Mouse (Mus musculus) C2C12 (cell line): ENCODE data around the gene Rfc5. TPM values are rescaled to one million over a fixed set of nuclear protein-coding genes. Genes with fewer than 3 reads are reported as not detected.

Source experiments
- H3K27me3 ChIP-seq: one replicate; pipeline ENCODE4 v1.6.1; 2011; ENCODE audit not compliant: control insufficient read depth, insufficient read depth, insufficient read length
- H3K36me3 ChIP-seq: one replicate; pipeline ENCODE4 v1.6.1; 2011; ENCODE audit not compliant: control insufficient read depth, insufficient read depth
- H3K4me3 ChIP-seq: one replicate; pipeline ENCODE4 v1.5.1; 2011; ENCODE audit warnings: mild to moderate bottlenecking, control low read depth; ENCODE audit not compliant: poor library complexity, insufficient read depth, severe bottlenecking
- H3K79me2 ChIP-seq: one replicate; pipeline ENCODE4 v1.6.1; 2011; ENCODE audit not compliant: control insufficient read depth, insufficient read depth
- H3K79me3 ChIP-seq: one replicate; pipeline ENCODE4 v1.6.1; 2011; ENCODE audit warnings: low read depth, control low read depth
- H3ac ChIP-seq: one replicate; pipeline ENCODE3; 2011; ENCODE audit warnings: low read depth; ENCODE audit not compliant: control insufficient read depth, insufficient read length
- CEBPB ChIP-seq: IDR thresholded peaks from one replicate; pipeline ENCODE4 v1.6.1; 2011; ENCODE audit warnings: low read depth, mild to moderate bottlenecking, control low read depth, moderate library complexity
- CTCF ChIP-seq: IDR thresholded peaks from one replicate; pipeline ENCODE4 v1.5.1; 2011; ENCODE audit not compliant: control insufficient read depth, insufficient read depth, insufficient read length
- FOSL1 ChIP-seq: IDR thresholded peaks from one replicate; pipeline ENCODE4 v1.8.0; 2011; ENCODE audit warnings: mild to moderate bottlenecking, low read length; ENCODE audit not compliant: poor library complexity, insufficient read depth, severe bottlenecking
- MAX ChIP-seq: IDR thresholded peaks from one replicate; pipeline ENCODE4 v1.6.1; 2011; ENCODE audit warnings: mild to moderate bottlenecking, control low read depth
- MYOD1 ChIP-seq: IDR thresholded peaks from one replicate; pipeline ENCODE4 v1.6.1; 2011; ENCODE audit warnings: low read depth; ENCODE audit not compliant: control insufficient read depth, insufficient read length
- MYOG ChIP-seq: IDR thresholded peaks from one replicate; pipeline ENCODE4 v1.6.1; 2011; ENCODE audit not compliant: control insufficient read depth, insufficient read length; ENCODE audit errors: extremely low read depth
- USF1 ChIP-seq: IDR thresholded peaks from one replicate; pipeline ENCODE4 v1.6.1; 2011; ENCODE audit warnings: low read depth, mild to moderate bottlenecking, control low read depth, moderate library complexity
- polyA plus RNA-seq: library from polyadenylated mRNA; unstranded; fragments of >200 nt; fragmentation: generic; extraction: Trizol; gene quantifications from one replicate; pipeline ENCODE4 v1.2.1, GENCODE M21; 2012; ENCODE audit warnings: missing spikeins

Rfc5 gene
- polyA plus RNA-seq, 1 experiment, result 54.8 TPM

GRCm38 (mm10) chr5:117370592-117370991 is 18.3 kb downstream of the Rfc5 start:
- Histone ChIP-seq H3K79me3 (peaks cover 24% of the 10 kb centered on the region), H3K4me3 (no peak overlapping the region), H3K36me3 (peaks cover 72% of the 10 kb centered on the region), H3K79me2 (peaks cover 45% of the 10 kb centered on the region), H3K27me3 (no peaks in the 10 kb centered on the region), H3ac (no peak overlapping the region)
- TF ChIP-seq CEBPB (no peak), CTCF (no peak), FOSL1 (no peak), MAX (no peak), USF1 (no peak), MYOG (no peak), MYOD1 (no peak)

GRCm38 (mm10) chr5:117367206-117367605 is 21.6 kb downstream of the Rfc5 start:
- no peak overlapping the region for H3K4me3 ChIP-seq
- TF ChIP-seq USF1 (no peak), MYOG (no peak), FOSL1 (no peak), MYOD1 (no peak), CTCF (no peak), MAX (no peak), CEBPB (no peak)
- H3K79me2 ChIP-seq, result peaks cover 73% of the 10 kb centered on the region
- H3K27me3 ChIP-seq, result no peaks in the 10 kb centered on the region
- peaks cover 72% of the 10 kb centered on the region for H3K36me3 ChIP-seq
- peaks cover 45% of the 10 kb centered on the region for H3K79me3 ChIP-seq
- no peak overlapping the region for H3ac ChIP-seq

GRCm38 (mm10) chr5:117365904-117366561 is 22.8 kb downstream of the Rfc5 start:
- peaks cover 61% of the 10 kb centered on the region for H3K36me3 ChIP-seq
- peaks cover 85% of the 10 kb centered on the region for H3K79me2 ChIP-seq
- H3K79me3 ChIP-seq, result peaks cover 56% of the 10 kb centered on the region
- no peak overlapping the region for H3K4me3 ChIP-seq
- H3ac ChIP-seq, result no peak overlapping the region
- no peak for TF ChIP-seq CEBPB
- H3K27me3 ChIP-seq, result no peaks in the 10 kb centered on the region

GRCm38 (mm10) chr5:117364821-117365220 is 24.0 kb downstream of the Rfc5 start:
- H3ac ChIP-seq, result no peak overlapping the region
- H3K4me3 ChIP-seq, result no peak overlapping the region
- peaks cover 53% of the 10 kb centered on the region for H3K36me3 ChIP-seq
- H3K27me3 ChIP-seq, result no peaks in the 10 kb centered on the region
- peaks cover 94% of the 10 kb centered on the region for H3K79me2 ChIP-seq
- peaks cover 62% of the 10 kb centered on the region for H3K79me3 ChIP-seq
- TF ChIP-seq MAX (no peak), CTCF (no peak), MYOD1 (no peak), FOSL1 (no peak), MYOG (no peak), CEBPB (no peak), USF1 (no peak)

- no peak overlapping the region for H3ac ChIP-seq
- peaks cover 66% of the 10 kb centered on the region for H3K79me3 ChIP-seq
- H3K36me3 ChIP-seq, result peaks cover 39% of the 10 kb centered on the region
- peaks cover 89% of the 10 kb centered on the region for H3K79me2 ChIP-seq
- no peak overlapping the region for H3K4me3 ChIP-seq
- H3K27me3 ChIP-seq, result no peaks in the 10 kb centered on the region
- TF ChIP-seq CEBPB (no peak), FOSL1 (peak; percentile 94), CTCF (no peak), USF1 (no peak), MYOD1 (peak; percentile 53), MYOG (no peak), MAX (peak; percentile 12)
Observed at GRCm38 (mm10) chr5:117363066-117363782, 25.6 kb downstream of the Rfc5 start.

- no peaks in the 10 kb centered on the region for H3K27me3 ChIP-seq
- H3ac ChIP-seq, result no peak overlapping the region
Observed at GRCm38 (mm10) chr5:117361590-117361989, 27.3 kb downstream of the Rfc5 start.

More at GRCm38 (mm10) chr5:117361590-117361989, 27.3 kb downstream of the Rfc5 start:
- TF ChIP-seq CEBPB, result no peak
- TF ChIP-seq MYOD1, result no peak
- TF ChIP-seq USF1, result no peak
- TF ChIP-seq CTCF, result no peak
- TF ChIP-seq MAX, result no peak
- TF ChIP-seq MYOG, result no peak
- H3K36me3 ChIP-seq, result peaks cover 28% of the 10 kb centered on the region
- H3K79me2 ChIP-seq, result peaks cover 83% of the 10 kb centered on the region
- peaks cover 64% of the 10 kb centered on the region for H3K79me3 ChIP-seq
- no peak overlapping the region for H3K4me3 ChIP-seq
